Mouse (Mus musculus) adrenal gland, postnatal 4 days (tissue): ENCODE data around the gene Tnip2. TPM values are rescaled to one million over a fixed set of nuclear protein-coding genes. Genes with fewer than 3 reads are reported as not detected.
A peak's percentile ranks its signal among the peaks of the same experiment; 100 is the strongest.

Source experiments
- DNase-seq, 2 experiments: peaks; one replicate each; pipeline ENCODE4 v3.0.0; 2021 to 2022; ENCODE audit warnings: low spot score in 2 of 2, mixed read lengths in 2 of 2
- total RNA-seq, 2 experiments: library from RNA; stranded (reverse); gene quantifications; 2 replicates each; pipeline ENCODE4 v1.2.3; 2021

The Tnip2 gene
- total RNA-seq, 2 experiments from 2014 or later = 28.0 to 28.4 TPM

DNA sequence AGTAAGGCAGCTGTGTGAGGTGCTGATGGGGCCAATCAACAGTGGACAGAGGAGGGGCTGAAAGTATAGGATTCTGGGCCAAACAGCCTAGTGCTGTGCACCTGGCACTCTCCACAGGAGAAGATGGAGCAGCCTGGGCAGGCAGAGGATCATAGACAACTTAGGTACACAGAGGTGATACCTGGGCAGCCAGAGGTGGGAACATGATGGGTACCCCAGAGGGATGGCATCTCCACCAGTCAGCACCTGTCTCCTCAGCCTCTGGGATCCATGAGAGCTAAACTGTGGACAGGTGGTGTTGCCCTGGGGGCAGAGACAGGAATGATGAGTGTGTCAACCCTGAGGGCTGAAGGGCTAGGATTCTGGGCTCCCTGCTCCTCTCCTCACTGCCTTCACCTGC lies 10.7 kb upstream of the Tnip2 start:
- DNase-seq = no peak

DNA sequence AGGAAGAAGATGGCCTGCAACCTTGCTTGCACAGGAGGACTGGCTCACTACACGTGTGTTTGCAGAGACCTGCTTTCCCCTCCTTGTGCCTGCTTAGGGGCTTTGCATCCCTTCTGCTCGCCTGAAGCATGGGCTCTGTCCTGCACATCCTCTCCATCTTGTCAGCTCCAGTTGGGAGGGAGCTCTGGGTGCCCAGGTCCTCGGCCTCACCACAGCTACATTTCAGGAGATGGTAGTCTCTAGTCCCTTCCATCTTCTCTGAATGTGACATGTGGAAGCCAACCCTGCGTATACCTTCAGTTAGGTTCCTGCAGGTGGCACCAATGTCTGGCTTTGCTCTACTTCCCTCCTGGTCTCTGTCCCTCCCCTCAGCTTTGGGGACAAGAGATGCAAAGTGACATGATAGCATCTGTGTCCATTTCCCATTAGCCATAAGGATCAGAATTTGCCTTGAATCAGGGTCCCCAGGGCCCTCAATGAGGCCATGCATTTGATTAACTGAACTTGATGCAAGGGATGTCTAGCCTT lies 10.2 kb upstream of the Tnip2 start:
- no peak for DNase-seq

DNA sequence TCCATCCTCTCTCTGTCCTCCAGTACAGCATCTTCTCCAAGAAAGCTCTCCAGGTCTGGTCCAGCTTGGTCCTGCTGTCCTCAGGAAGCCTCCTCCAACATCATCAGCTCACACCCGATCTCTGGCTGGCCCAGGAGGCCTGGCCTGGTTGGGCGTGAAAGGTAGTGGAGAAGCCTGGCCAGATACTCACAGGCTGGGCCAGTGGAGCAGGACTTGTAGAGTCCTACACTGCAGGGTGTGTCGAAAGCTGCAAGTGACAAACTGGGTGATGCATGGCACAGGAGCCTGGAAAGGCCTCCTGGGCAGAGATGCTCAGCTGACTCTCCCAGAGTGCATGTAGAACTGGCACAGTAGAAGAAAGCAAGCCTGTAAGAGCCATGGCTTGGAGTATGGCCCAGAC lies 7.5 kb upstream of the Tnip2 start:
- no peak for DNase-seq

DNA sequence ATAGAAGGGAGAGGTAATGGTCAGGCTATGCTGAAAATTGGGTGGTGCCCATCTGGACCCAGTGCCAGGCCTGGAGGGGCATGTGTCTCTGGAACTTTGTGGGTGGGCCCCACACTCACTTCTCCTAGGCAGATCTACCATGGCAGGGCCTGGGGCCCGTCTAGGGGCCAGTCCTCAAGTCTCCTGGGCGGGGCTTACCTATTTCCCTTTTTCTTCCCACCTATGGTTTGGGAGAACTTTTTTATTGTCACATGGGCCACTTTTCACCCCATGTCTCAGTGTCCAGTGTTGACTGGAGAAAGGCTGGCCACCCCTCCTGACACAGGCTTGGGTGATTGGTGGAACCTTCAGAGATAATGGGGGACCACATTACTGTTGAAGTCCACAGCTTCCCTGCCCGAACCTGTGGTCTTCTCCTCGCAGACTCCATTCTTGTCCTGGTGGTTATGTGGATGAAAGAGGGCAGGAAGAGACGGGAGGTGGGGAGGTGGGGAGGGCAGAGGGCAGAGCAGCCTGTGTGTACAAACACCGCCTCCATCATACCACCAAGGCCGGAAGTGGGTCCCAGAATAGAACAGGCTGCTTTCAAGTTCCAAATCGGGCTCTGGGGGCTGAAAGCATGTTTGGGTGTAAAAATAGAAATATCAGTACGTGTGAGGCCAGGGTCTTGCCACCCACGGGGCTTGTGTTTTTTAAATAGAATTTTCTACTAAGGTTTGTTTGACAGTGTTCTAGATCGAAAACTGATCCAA lies 6.8 kb upstream of the Tnip2 start:
- no peak for DNase-seq

DNA sequence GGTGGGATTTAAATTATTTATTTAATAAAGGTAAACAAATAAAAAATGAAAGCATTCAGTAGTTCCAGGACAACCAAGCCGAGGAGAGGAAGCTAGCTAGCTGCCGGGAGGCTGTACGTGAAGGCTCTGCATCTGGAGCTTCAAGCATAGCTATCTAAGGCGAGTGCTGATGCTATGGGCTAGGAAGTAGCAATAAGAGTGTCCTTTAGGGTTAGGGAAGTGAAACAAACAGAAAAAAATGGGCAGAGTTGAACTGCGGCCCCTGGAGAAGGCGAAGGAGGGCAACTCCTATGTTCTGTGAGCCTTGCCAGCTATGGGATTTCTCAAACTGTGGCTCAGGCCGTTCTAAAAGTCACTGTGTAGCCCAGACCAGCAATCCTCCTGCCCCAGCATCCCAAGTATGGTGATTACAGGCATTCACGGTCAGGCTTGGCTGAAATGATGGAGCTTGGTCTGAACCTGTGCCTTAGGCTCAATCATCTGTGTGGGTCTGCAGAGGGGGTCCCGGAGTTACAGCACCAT lies 5.7 kb upstream of the Tnip2 start:
- DNase-seq = no peak

DNA sequence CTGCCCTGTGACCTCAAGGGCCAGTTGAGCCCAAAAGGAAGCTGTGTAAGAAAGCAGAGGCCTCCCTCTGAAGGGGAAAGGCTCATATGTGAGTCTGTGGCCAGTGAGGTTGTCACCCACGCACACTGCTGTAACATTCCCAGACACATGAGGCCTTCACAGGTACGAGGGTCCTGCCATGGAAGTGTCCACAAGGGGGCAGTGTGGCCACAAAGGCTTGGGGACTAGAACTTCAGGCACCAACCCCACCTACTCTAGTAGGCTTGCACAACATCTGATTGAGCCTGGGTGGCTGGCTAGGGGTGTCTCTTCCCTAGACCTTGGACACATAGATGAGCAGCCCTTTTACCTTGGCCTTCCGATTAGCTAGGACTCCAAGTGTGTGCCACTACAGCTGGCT lies 4.1 kb upstream of the Tnip2 start:
- DNase-seq = peak; percentile 60 to 73

DNA sequence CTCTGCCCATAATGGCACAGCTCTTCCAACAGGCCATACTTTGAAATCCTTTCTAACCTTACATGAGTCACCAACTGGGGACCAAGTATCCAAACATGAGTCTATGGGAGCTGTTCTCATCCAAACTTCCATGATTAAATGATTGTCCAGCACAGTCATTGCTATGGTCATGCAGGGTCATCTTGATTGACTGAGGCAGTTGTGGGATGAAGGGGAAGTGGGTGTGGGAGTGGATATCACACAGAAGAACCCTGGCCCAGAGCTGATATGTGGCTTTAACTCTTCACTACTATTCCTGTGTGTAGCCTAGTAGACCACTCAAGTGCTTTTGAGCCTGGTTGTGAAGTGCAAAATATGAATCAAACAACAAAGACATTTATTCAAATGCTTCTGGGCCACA lies 1.3 kb upstream of the Tnip2 start:
- DNase-seq = no peak

DNA sequence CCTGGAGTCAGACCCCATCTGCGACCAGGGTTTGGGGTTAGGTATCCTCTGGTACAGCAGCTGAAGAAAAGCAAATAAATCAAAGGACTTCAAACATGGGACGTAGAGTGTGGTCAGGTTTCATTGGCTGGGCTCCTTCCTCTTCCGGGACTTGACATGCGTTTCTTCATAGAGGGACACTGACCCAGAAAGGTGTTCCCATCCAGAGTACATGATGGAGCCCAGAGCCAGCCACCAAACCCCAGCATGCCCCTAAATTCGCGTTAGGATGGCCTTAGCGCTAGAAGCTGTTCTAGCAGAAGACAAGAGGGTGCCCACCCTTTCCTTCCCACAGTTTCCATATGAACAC lies 401 bp upstream of the Tnip2 start:
- no peak for DNase-seq

DNA sequence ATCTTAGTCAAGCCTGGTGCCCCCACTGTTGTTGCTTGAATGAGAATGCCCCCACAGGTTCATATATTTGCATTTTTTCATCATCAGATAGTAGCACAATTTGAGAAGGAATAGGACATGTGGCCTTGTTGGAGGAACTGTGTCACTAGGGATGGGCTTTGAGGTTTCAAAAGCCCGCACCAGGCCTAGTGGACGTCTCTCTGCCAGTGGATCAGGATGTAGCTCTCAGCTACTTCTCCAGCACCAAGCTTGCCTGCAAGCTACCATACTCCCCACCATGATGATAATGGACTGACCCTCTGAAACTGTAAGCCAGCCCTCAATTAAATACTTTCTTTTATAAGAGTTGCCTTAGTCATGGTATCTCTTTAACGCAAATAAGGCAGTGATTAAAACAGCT lies 1.3 kb downstream of the Tnip2 start:
- DNase-seq = no peak

DNA sequence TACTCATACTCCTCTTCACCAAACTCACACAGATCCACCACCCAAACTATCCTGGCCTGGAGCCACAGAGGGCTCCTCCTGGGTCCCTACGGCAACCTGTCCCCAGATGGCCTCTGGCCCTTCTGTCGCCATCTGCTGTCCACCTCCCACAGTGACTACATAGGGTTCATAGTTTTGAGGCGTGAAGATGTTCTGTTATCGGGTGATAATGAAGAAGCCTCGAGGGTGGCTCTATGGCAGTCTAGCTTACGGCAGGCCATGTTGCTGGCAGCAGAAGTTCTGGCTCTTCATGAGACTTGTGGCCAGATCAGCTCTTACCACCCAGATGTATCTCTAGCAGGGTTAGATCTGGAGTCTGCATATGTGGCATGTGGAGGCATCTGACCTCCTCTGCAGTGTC lies 11.0 kb downstream of the Tnip2 start:
- no peak for DNase-seq

DNA sequence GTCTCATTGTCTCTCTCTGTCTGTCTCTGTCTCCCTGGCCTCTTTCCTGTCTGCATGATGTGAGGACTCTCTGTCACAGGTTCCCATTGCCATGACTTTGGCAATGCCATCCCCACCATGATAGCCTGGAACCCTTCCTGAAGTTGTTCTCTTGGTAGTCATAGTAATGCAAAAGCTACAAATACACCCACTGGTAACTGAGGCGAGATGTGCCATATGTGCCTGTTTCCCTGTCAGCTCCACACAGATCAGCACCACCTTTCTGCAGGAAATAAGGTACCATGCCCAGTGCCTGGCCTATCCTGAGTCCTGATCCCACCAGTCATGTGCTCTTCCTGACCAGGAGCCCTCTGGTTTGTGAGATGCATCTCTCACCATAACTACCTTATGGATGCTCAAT lies 11.4 kb downstream of the Tnip2 start:
- DNase-seq = no peak

DNA sequence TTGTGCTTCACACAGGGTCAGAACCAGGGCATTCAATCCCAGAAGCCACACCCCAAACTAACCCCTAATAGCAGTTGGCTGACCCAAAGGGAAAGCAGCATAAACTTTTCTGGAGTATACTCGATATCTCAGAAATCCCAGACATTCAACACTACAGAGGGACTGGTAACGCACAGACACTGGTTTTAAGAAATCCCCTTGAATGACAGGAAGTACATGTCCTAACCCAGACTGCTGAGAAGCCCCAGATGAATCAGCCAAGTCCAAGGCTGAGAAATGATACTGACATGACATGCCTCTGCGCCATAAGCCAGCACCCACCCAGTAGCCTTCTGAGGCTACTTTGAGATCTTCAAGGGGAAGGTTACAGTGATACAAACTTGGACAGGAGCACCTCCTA lies 12.2 kb downstream of the Tnip2 start:
- DNase-seq = no peak

DNA sequence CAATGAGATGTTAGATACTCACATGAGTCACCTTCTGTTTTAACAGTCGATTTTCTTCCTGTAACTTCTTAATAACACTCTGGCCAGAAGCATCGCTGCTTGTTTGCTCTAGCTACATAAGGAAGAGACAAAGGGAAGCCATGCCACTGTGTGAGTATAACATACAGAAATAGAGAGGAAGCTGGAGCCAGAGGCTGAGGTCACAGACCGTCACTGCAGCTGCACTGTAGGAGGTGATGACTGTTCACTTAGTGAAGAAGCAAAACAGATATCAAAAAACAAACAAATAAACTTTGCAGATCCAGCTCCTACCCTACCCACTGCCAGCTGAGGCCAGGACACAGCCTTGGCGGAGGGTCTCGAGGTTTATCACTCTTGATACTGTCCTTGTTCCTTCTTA lies 12.9 kb downstream of the Tnip2 start:
- DNase-seq = no peak

DNA sequence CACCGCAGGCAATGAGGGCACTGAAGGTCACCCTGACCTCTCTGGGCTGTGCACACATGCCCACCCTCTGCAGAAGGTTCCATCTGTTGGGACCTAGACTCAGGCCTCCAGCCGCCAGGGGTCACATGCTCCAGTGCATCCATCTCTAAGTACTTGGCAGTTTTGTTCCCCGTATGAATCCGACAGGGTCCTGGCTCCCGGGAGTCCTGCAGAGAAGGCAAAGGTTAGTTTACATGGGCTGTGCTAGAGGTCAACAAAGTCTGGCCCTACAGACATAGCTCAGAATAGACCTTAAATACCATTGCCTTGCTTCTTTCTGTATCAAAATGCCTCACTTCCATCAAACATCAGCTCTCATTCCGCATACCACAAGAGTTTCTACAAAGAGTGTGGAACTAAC lies 17.0 kb downstream of the Tnip2 start:
- no peak for DNase-seq

DNA sequence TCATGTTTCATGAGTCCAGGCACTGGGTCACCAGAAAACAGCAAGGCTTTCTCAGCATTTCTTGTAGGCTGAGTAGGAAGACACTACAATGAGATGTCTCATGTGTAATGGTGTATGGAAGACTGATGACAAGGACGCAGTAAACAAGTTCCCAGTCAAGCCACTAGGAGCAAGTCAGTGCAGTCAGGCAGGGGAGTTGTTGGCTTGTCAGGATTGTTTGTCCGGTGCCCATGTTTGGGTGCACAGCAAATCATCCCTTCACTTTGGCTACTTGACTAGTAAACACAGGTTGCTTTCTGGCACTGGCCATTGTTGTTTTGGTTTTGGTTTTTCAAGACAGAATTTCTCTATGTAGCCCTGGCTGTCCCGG lies 24.4 kb downstream of the Tnip2 start:
- DNase-seq = no peak

DNA sequence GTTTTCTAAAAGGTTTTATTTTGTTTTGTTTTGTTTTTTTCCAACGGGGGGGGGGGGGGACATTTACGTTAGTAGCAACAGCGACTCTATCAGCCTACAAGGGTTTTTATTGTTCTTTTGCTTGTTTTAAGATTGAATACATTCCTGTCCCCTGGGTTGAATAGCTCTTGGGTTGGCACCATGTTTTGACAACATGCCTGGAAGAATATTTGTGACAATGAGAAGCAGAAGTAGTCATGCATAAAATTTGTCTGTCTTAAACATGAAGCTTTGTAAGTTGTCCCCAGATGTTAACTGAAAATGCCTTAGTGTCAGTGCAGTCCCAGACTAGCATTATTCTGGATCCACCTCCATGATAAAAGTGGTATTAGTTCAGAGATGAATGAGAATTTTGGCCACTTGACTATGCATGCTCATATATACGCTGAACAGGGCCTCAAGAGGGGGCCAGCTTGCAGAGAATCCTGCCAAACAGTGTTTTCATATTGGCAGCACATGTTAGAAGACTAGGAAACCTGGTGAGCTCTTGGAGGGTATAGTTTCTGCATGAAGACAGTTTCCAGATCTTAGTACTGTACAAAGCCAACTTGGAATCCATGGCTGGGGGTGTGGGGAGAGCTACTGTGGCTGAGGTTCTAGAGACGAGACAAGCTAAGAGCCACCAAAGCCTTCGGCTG lies 24.9 kb downstream of the Tnip2 start:
- no peak for DNase-seq

DNA sequence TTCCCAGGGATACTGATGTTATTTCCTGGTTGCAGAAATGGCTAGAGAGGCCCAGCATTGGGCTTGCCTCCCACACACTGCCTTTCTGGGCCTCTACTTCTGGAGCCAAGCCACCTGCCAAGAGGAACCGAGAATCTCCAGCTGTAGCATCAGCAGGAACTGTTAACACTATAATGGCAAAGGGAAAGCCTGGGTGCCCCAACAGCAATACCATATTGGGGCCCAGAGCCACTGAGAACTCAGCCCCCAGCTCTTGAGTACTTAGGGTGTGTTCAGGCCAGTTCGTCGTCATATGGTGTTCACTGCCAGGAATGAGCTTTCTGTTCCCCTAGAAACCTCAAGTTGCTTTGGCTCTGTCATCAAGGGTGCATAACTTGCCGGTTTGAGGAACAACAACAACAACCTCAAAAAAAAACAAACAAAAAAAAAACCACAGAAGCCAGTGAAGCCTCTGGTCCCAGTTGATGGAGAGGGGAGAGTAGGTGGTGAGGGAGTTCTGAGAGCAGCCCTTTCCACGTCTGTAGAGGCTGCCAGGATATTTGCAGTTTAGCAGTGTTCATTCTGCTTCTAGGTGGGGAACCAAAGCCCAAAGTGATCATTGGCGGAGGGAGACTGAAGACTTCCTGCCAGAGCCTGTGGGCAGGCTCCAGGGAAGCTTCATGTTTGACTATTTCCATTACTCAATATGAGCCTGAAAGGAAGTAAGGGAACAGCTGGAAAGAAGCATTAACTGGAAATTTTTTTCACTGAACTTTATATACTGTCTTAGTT lies 26.3 kb downstream of the Tnip2 start:
- no peak for DNase-seq

DNA sequence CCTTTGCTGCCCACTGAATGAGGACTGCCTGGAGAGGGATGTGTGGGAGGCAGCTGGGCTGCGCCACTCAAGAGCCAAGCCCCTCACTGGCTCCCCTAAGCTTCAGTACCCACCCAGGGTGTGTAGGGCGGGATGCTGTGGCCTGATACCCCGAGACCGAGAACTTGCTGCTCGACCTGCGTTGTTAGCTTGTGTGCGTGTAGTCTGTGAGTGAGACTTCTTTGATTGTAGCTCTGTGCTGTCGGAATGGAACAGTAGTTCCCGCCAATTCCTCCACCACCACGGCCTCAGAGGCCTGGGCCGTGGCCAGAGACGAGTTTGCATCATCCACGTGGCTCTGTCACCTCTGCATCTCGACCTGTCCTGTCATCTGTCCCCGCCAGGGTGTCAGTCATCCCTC lies 28.1 kb downstream of the Tnip2 start:
- no peak for DNase-seq

DNA sequence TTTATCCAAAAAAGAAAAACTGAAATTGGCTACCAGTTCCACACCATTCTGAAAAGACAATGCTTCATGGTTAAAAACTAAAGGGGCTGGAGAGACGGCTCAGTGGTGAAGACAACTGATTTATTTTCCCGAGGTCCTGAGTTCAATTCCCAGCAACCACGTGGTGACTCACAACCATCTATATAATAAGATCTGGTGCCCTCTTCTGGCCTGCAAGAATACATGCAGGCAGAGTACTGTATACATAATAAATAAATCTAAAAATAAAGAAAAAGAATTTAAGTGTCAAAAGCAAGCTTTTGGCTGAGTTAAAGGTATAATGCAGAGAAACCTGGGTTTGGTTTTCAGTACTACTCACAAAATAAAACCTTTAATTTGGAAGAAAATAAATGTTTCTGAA lies 32.9 kb downstream of the Tnip2 start:
- no peak for DNase-seq

DNA sequence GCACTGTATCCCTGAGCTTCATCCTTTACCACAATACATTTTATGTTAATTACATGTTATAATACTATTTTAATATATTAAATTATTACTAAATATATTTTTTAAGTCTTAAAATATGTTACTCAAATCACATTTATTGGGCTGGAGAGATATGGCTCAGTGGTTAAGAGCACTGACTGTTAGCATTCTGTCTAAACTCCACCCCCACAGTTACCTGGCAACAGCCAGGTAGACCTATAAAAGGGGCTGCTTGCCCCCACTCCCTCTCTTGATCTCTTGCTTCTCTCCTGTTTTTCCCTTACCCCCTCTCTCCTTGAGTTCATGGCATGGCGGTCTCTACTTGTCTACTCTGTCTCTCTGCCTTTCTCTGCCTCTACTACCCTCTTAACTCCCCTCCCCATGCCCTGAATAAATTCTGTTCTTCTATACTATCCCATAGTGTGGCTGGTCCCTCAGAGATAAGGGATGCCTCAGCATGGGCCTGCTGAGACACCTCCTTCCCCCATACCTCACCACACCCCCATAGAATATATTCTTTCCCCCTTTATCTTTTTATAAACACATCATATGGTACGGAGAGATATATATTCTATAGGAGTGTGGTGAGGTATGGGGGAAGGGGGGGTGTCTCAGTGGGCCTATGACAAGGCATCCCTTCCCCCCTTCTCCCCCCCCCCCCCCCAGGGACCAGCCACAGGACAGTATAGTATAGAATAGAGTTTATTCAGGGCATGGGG lies 45.6 kb downstream of the Tnip2 start:
- no peak for DNase-seq

DNA sequence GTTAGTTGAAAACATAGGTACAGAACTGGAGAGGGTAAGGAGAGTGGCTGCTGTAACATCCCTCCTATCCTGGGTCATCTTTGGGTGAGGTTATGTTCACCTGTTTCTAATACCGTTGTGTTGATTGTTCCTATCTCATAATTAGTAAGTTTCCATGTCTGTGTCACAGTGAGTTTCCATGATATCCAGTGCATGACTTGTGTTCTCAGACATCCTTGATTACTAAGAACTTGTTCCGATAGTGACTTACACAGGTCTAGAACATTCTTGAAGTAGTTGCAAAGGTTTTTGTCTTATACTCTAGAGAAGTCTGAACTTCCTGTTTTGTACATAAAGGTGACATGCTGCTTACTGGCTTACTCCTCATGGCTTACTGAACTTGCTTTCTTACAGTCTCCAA lies 47.1 kb downstream of the Tnip2 start:
- no peak for DNase-seq
